ENCODE assay signal across 15 mouse cellular contexts in genomic region chr10:98674131-98674530, GRCm38 (mm10).
A peak's percentile ranks its signal among the peaks of the same experiment; 100 is the strongest.
DNase-seq lines count a peak whose midpoint lies in the region; ATAC-seq and TF ChIP-seq lines count a peak whose summit lies in the region.
"Had no signal": no experiment of that assay in that cellular context is flagged by ENCODE, and none has a peak within 500 bp of the region (broad histone marks: within the 10 kb centered on the region; RNA-seq: fewer than 3 reads in every experiment).

No protein-coding gene starts in this region.

- H3K36me3 ChIP-seq in stomach, postnatal 0 days (ENCODE audit: control insufficient read depth, insufficient read depth, low read length), result no peaks in the 10 kb centered on the region
- H3K36me3 ChIP-seq: heart, embryonic 10.5 days; hindbrain, embryonic 10.5 days; midbrain, embryonic 15.5 days had no signal

- no peaks in the 10 kb centered on the region for H3K9me3 ChIP-seq in stomach, postnatal 0 days (ENCODE audit: control insufficient read depth, low read length)
- H3K9me3 ChIP-seq: heart, embryonic 10.5 days; hindbrain, embryonic 10.5 days; midbrain, embryonic 15.5 days had no signal

- no peak overlapping the region for H3K9ac ChIP-seq in stomach, postnatal 0 days (ENCODE audit: low read length)
- H3K9ac ChIP-seq: midbrain, embryonic 15.5 days had no signal

- no peak overlapping the region for H3K4me3 ChIP-seq in lung, adult 2 months (replicated peaks; ENCODE audit: extremely low read depth, low read depth, low read length)
- no peak overlapping the region for H3K4me3 ChIP-seq in stomach, postnatal 0 days (ENCODE audit: low read depth, low read length)
- H3K4me3 ChIP-seq: erythroblast, embryonic 14.5 days; heart, embryonic 10.5 days; hindbrain, embryonic 10.5 days; layer of hippocampus, adult 2 months; midbrain, embryonic 15.5 days had no signal

- TF ChIP-seq EP300 in stomach, postnatal 0 days (optimal IDR thresholded peaks at IDR 0.05), result no peak

- no peak overlapping the region for H3K4me2 ChIP-seq in stomach, postnatal 0 days (replicated peaks; ENCODE audit: low read depth)
- H3K4me2 ChIP-seq: midbrain, embryonic 15.5 days had no signal

- no peak for TF ChIP-seq POLR2A in lung, adult 2 months (IDR thresholded peaks at IDR 0.05; ENCODE audit: borderline replicate concordance, extremely low read depth, low read depth, low read length)

- WGBS in lung, adult 2 months, result 61% methylated on average over 1 of the region's 1 CpGs
- 25% methylated on average over 1 of the region's 1 CpGs for WGBS in large intestine, adult 2 months
- WGBS in stomach, postnatal 0 days, result 44% methylated on average over 1 of the region's 1 CpGs

- ATAC-seq in stomach, postnatal 0 days (ENCODE audit: low FRiP score, low TSS enrichment), result 0 out of 2 replicates have a peak, but pooled peaks have one; percentile 45
- no peak for ATAC-seq in frontal cortex, adult (ENCODE audit: low TSS enrichment)
- ATAC-seq: midbrain, embryonic 15.5 days had no signal

- H3K27ac ChIP-seq in stomach, postnatal 0 days (replicated peaks), result no peak overlapping the region
- H3K27ac ChIP-seq: heart, embryonic 10.5 days; hindbrain, embryonic 10.5 days; layer of hippocampus, adult 2 months; midbrain, embryonic 15.5 days had no signal

- H3K27me3 ChIP-seq in stomach, postnatal 0 days (ENCODE audit: control insufficient read depth, insufficient read depth, low read length), result no peaks in the 10 kb centered on the region
- H3K27me3 ChIP-seq: midbrain, embryonic 15.5 days had no signal

- no peak for TF ChIP-seq CTCF in lung, adult 2 months (IDR thresholded peaks at IDR 0.05; ENCODE audit: insufficient read depth, low read length)
- no peak for TF ChIP-seq CTCF in stomach, postnatal 0 days (IDR thresholded peaks at IDR 0.05; ENCODE audit: low read depth)

- no peaks in the 10 kb centered on the region for H3K4me1 ChIP-seq in lung, adult 2 months (ENCODE audit: control insufficient read depth, insufficient read depth, low read length)
- H3K4me1 ChIP-seq in stomach, postnatal 0 days (replicated peaks; ENCODE audit: control insufficient read depth, insufficient read depth), result no peaks in the 10 kb centered on the region
- H3K4me1 ChIP-seq: heart, embryonic 10.5 days; hindbrain, embryonic 10.5 days; midbrain, embryonic 15.5 days had no signal

- DNase-seq in lung, adult 18-20 months, result peak; percentile 38 to 64
- DNase-seq in lung, adult 2 months, result no peak
- DNase-seq in kidney, adult 18-20 months, result peak; percentile 55
- DNase-seq in large intestine, adult 2 months (ENCODE audit: low read depth, low spot score), result peak; percentile 93
- peak; percentile 53 for DNase-seq in stomach, postnatal 0 days (ENCODE audit: low spot score)
- no peak for DNase-seq in adrenal gland, postnatal 36 days
- DNase-seq in right cerebral cortex, adult 18-20 months, result no peak
- DNase-seq: B cell, adult 2 months; right cerebral cortex, postnatal 4 days had no signal

Comparison
In these comparisons a context has a peak if more than half of its experiments do, and no peak if none do; other contexts are left out.
1. DNase-seq: peak in lung, adult 18-20 months (2 of 2), kidney, adult 18-20 months (single experiment), large intestine, adult 2 months (single experiment) and stomach, postnatal 0 days (single experiment); none in lung, adult 2 months (single experiment), adrenal gland, postnatal 36 days (0 of 2) and right cerebral cortex, adult 18-20 months (single experiment).